Mouse (Mus musculus): ENCODE measurements at regions not wholly inside any gene's neighbourhood (a gene's known extent, or its start where the extent isn't known, plus 50 kb on each side); places are given as distances from the start of the nearest gene placed in this dataset.
A peak's percentile ranks its signal among the peaks of the same experiment; 100 is the strongest.

GRCm38 (mm10) chr11:64186590-64186989, 107.3 kb upstream of the Cox10 start:
- DNase-seq (no peak), ATAC-seq (ENCODE audit: insufficient read depth) (no peak)
- WGBS = 53% methylated on average over 2 of the region's 2 CpGs
- no peak for TF ChIP-seq CTCF (IDR thresholded peaks at IDR 0.05; ENCODE audit: low read depth)
- no peaks in the 10 kb centered on the region for H3K9me3 ChIP-seq (ENCODE audit: low read depth, low read length)
- no peak overlapping the region for H3K4me2 ChIP-seq
- no peaks in the 10 kb centered on the region for H3K27me3 ChIP-seq (ENCODE audit: insufficient read depth, low read length)
- H3K4me3 ChIP-seq (ENCODE audit: low read depth, low read length) = no peak overlapping the region
- no peak overlapping the region for H3K27ac ChIP-seq (ENCODE audit: low read depth)
- no peaks in the 10 kb centered on the region for H3K36me3 ChIP-seq (ENCODE audit: insufficient read depth)
- H3K9ac ChIP-seq = no peak overlapping the region
- no peaks in the 10 kb centered on the region for H3K4me1 ChIP-seq (ENCODE audit: insufficient read depth)

DNA sequence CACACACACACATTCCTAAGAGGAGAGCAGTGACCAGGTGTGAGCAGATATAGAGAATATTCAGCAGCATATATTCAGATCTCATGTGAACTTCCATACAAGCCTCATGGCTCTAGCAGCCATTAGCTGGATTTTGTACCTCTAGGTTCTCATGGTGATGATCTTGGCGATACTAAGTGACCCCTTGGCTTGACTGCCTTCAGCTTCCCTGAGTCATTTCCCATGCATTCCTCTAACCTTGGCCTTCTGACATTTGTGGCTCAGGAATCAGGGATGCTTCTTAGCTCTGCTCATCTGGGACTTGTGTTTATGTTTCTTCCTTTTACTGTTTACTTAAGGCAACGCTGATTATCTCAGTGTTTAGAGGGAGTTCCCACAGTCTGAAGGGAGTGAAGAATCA, 100.8 kb upstream of the Cox10 start:
- Histone ChIP-seq H3K9ac (no peak overlapping the region), H3K4me2 (no peak overlapping the region), H3K27ac (ENCODE audit: low read depth) (no peak overlapping the region), H3K4me3 (ENCODE audit: low read depth, low read length) (no peak overlapping the region), H3K27me3 (ENCODE audit: insufficient read depth, low read length) (no peaks in the 10 kb centered on the region), H3K4me1 (ENCODE audit: insufficient read depth) (no peaks in the 10 kb centered on the region), H3K36me3 (ENCODE audit: insufficient read depth) (no peaks in the 10 kb centered on the region), H3K9me3 (ENCODE audit: low read depth, low read length) (no peaks in the 10 kb centered on the region)
- DNase-seq = peak; percentile 23
- TF ChIP-seq CTCF (IDR thresholded peaks at IDR 0.05; ENCODE audit: low read depth) = no peak
- 5% methylated on average over 2 of the region's 2 CpGs for WGBS
- ATAC-seq (ENCODE audit: insufficient read depth) = no peak

DNA sequence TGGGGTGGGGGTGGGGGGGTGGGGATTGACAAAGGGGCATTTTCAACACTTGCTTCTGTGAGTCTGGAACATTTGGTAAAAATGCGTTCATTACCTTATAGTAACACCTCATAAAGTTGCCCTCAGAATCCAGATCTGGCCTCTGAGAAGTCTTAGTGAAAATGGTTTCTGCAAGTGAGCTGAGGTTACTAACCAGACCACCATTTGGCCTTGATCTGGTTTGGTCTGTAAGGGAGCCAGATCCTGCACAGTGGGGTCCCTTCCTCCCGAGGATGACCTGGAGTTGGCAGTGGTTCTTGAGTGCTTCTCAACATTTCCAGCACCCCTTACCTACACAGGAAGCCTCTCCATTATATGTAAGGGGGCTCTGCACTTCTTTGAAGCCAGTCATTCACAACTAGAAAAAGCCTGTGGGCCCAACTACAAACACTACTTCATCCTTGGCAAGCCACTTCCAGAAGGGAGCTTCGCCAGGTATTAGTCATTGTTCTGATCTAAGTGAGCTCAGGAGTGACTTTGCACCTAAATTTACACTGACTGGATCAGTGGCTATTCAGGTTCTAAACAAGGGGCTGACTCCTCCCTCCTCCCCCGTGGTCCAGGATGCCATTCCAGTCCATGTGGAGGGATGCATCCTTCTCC, 94.3 kb upstream of the Cox10 start:
- no peak for DNase-seq

DNA sequence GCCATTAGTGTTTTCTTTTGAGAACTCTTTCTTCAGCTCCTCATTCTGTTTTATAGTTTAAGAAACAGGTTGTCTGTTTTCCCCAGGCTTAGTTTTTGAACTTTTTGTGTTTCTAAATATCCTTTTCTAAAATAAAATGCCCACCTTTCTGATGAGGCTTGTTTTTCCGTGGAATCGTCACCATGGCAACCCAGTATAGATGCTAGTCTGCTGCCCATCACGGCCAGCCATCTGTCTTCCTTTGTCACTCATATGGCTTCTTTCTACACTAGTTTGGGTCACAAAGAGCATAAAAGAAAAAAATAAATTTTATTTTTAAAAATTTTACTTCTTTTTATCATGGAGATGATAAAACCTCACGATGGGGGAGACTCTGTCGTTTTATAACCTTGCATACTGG, 93.7 kb upstream of the Cox10 start:
- ATAC-seq (ENCODE audit: insufficient read depth) = no peak
- Histone ChIP-seq H3K9me3 (ENCODE audit: low read depth, low read length) (no peaks in the 10 kb centered on the region), H3K27me3 (ENCODE audit: insufficient read depth, low read length) (no peaks in the 10 kb centered on the region), H3K4me1 (ENCODE audit: insufficient read depth) (no peaks in the 10 kb centered on the region), H3K27ac (ENCODE audit: low read depth) (no peak overlapping the region), H3K4me3 (ENCODE audit: low read depth, low read length) (no peak overlapping the region), H3K36me3 (ENCODE audit: insufficient read depth) (no peaks in the 10 kb centered on the region), H3K9ac (no peak overlapping the region), H3K4me2 (no peak overlapping the region)
- 76% methylated on average over 5 of the region's 5 CpGs for WGBS
- no peak for DNase-seq
- TF ChIP-seq CTCF (IDR thresholded peaks at IDR 0.05; ENCODE audit: low read depth) = no peak

More for the DNA sequence above, 94.3 kb upstream of the Cox10 start:
- TF ChIP-seq CTCF (IDR thresholded peaks at IDR 0.05; ENCODE audit: low read depth) = no peak
- H3K27me3 ChIP-seq (ENCODE audit: insufficient read depth, low read length) = no peaks in the 10 kb centered on the region
- H3K36me3 ChIP-seq (ENCODE audit: insufficient read depth) = no peaks in the 10 kb centered on the region
- no peak for ATAC-seq (ENCODE audit: insufficient read depth)
- no peak overlapping the region for H3K27ac ChIP-seq (ENCODE audit: low read depth)
- H3K4me2 ChIP-seq = no peak overlapping the region
- 44% methylated on average over 4 of the region's 4 CpGs for whole genome bisulfite sequencing
- H3K4me3 ChIP-seq (ENCODE audit: low read depth, low read length) = no peak overlapping the region
- H3K4me1 ChIP-seq (ENCODE audit: insufficient read depth) = no peaks in the 10 kb centered on the region
- H3K9me3 ChIP-seq (ENCODE audit: low read depth, low read length) = no peaks in the 10 kb centered on the region
- no peak overlapping the region for H3K9ac ChIP-seq

GRCm38 (mm10) chr11:64168626-64169025, 89.4 kb upstream of the Cox10 start:
- WGBS = 17% methylated on average over 8 of the region's 8 CpGs
- peaks cover 5% of the 10 kb centered on the region; the same call in 1 of the 2 replicates for H3K4me1 ChIP-seq (ENCODE audit: insufficient read depth)
- H3K4me2 ChIP-seq = no peak overlapping the region
- H3K4me3 ChIP-seq (ENCODE audit: low read depth, low read length) = no peak overlapping the region
- H3K36me3 ChIP-seq (ENCODE audit: insufficient read depth) = no peaks in the 10 kb centered on the region
- no peak overlapping the region for H3K9ac ChIP-seq
- TF ChIP-seq CTCF (IDR thresholded peaks at IDR 0.05; ENCODE audit: low read depth) = no peak
- no peak overlapping the region for H3K27ac ChIP-seq (ENCODE audit: low read depth)
- no peaks in the 10 kb centered on the region for H3K27me3 ChIP-seq (ENCODE audit: insufficient read depth, low read length)
- peak; percentile 83 for DNase-seq
- peak; percentile 58; the same call in 1 of the 2 replicates for ATAC-seq (ENCODE audit: insufficient read depth)
- no peaks in the 10 kb centered on the region for H3K9me3 ChIP-seq (ENCODE audit: low read depth, low read length)

- no peak for TF ChIP-seq CTCF (IDR thresholded peaks at IDR 0.05; ENCODE audit: low read depth)
- no peaks in the 10 kb centered on the region for H3K36me3 ChIP-seq (ENCODE audit: insufficient read depth)
- WGBS = 56% methylated on average over 6 of the region's 6 CpGs
- no peaks in the 10 kb centered on the region for H3K9me3 ChIP-seq (ENCODE audit: low read depth, low read length)
- H3K4me3 ChIP-seq (ENCODE audit: low read depth, low read length) = no peak overlapping the region
- H3K27ac ChIP-seq (ENCODE audit: low read depth) = no peak overlapping the region
- ATAC-seq (ENCODE audit: insufficient read depth) (no peak), DNase-seq (peak; percentile 54)
- H3K27me3 ChIP-seq (ENCODE audit: insufficient read depth, low read length) = no peaks in the 10 kb centered on the region
- peaks cover 5% of the 10 kb centered on the region; the same call in 1 of the 2 replicates for H3K4me1 ChIP-seq (ENCODE audit: insufficient read depth)
- no peak overlapping the region for H3K9ac ChIP-seq
- no peak overlapping the region for H3K4me2 ChIP-seq
Measured at GRCm38 (mm10) chr11:64164796-64165195, 85.5 kb upstream of the Cox10 start.

GRCm38 (mm10) chr11:64158281-64158680, 79.0 kb upstream of the Cox10 start:
- Histone ChIP-seq H3K9me3 (ENCODE audit: low read depth, low read length) (no peaks in the 10 kb centered on the region), H3K27me3 (ENCODE audit: insufficient read depth, low read length) (no peaks in the 10 kb centered on the region), H3K4me3 (ENCODE audit: low read depth, low read length) (no peak overlapping the region), H3K36me3 (ENCODE audit: insufficient read depth) (no peaks in the 10 kb centered on the region), H3K27ac (ENCODE audit: low read depth) (no peak overlapping the region), H3K4me2 (no peak overlapping the region), H3K4me1 (ENCODE audit: insufficient read depth) (no peaks in the 10 kb centered on the region), H3K9ac (no peak overlapping the region)
- WGBS = 86% methylated on average over 5 of the region's 5 CpGs
- no peak for DNase-seq
- no peak for TF ChIP-seq CTCF (IDR thresholded peaks at IDR 0.05; ENCODE audit: low read depth)
- ATAC-seq (ENCODE audit: insufficient read depth) = no peak
